Mouse (Mus musculus) frontal cortex, postnatal 36 days (tissue): Measurements from ENCODE around the gene Trim11.

Experiments used
- DNase-seq, 2 experiments: peaks; one replicate each; pipeline ENCODE4 v3.0.0; 2022; ENCODE audit warnings: low spot score in 2 of 2

Trim11 gene

GRCm38 (mm10) chr11:58980381-58980990 is 2.6 kb downstream of the Trim11 start:
- no peak for DNase-seq

- DNase-seq, result peak; percentile 77 to 80
These were observed 3.9 kb downstream of the Trim11 start for GRCm38 (mm10) chr11:58981541-58982447.

GRCm38 (mm10) chr11:58982471-58983097 is 4.7 kb downstream of the Trim11 start:
- no peak for DNase-seq

- DNase-seq, result no peak
These were observed 5.9 kb downstream of the Trim11 start for GRCm38 (mm10) chr11:58983691-58984341.

- DNase-seq, result no peak
These were observed 6.8 kb downstream of the Trim11 start for GRCm38 (mm10) chr11:58984657-58985056.

- DNase-seq, result no peak
These were observed 7.5 kb downstream of the Trim11 start for GRCm38 (mm10) chr11:58985299-58985917.

- no peak for DNase-seq
These were observed 11.3 kb downstream of the Trim11 start for GRCm38 (mm10) chr11:58989166-58989565.

GRCm38 (mm10) chr11:58990141-58990540 is 12.2 kb downstream of the Trim11 start:
- no peak for DNase-seq

GRCm38 (mm10) chr11:58990794-58991193 is 12.9 kb downstream of the Trim11 start:
- no peak for DNase-seq

- DNase-seq, result no peak
These were observed 14.0 kb downstream of the Trim11 start for GRCm38 (mm10) chr11:58991911-58992310.

- no peak for DNase-seq
These were observed 15.3 kb downstream of the Trim11 start for GRCm38 (mm10) chr11:58993091-58993670.

- DNase-seq, result no peak
These were observed 16.5 kb downstream of the Trim11 start for GRCm38 (mm10) chr11:58994337-58994826.

- DNase-seq, result no peak
These were observed 17.3 kb downstream of the Trim11 start for GRCm38 (mm10) chr11:58995061-58995806.

GRCm38 (mm10) chr11:58995807-58996370 is 18.0 kb downstream of the Trim11 start:
- no peak for DNase-seq

- no peak for DNase-seq
These were observed 19.6 kb downstream of the Trim11 start for GRCm38 (mm10) chr11:58997541-58997940.

- DNase-seq, result no peak
These were observed 21.3 kb downstream of the Trim11 start for GRCm38 (mm10) chr11:58999158-58999557.

GRCm38 (mm10) chr11:58999830-59000229 is 21.9 kb downstream of the Trim11 start:
- no peak for DNase-seq

GRCm38 (mm10) chr11:59000635-59001034 is 22.7 kb downstream of the Trim11 start:
- peak in 1 of 2 experiments; percentile 43 for DNase-seq

- DNase-seq, result no peak
These were observed 24.6 kb downstream of the Trim11 start for GRCm38 (mm10) chr11:59002327-59003079.
